Mouse (Mus musculus): Measurements from ENCODE around the gene Ceacam20. TPM values are rescaled to one million over a fixed set of nuclear protein-coding genes. Genes with fewer than 3 reads are reported as not detected.
"Not testable (repeated sequence)": the region's sequence is repeated elsewhere in the genome, so short reads cannot be mapped to it uniquely, and the experiment has no call there.

Gene Ceacam20
- polyA plus RNA-seq (2015; fragmentation: Nextera tagmentation; extraction: Ambion mirVana) = not detected in 2 replicates

- H3K27ac ChIP-seq (ENCODE audit: low read length) = no peak within 1 kb of the TSS
- H3K36me3 ChIP-seq (ENCODE audit: control insufficient read depth, insufficient read depth, low read length) = no peaks in the 10 kb centered on the region
- ATAC-seq (ENCODE audit: low read depth) = no peak
- no peaks in the 10 kb centered on the region for H3K27me3 ChIP-seq (ENCODE audit: control insufficient read depth, insufficient read depth, low read depth, low read length)
- H3K4me3 ChIP-seq (ENCODE audit: low read length) = no peak within 1 kb of the TSS
- 75% methylated on average over 7 of the region's 7 CpGs for WGBS
- no peak within 1 kb of the TSS for H3K4me2 ChIP-seq (ENCODE audit: low read depth, low read length)
- no peak within 1 kb of the TSS for H3K9ac ChIP-seq (ENCODE audit: low read length)
- no peaks in the 10 kb centered on the region for H3K4me1 ChIP-seq (replicated peaks; ENCODE audit: control insufficient read depth, insufficient read depth, low read length)
- no peaks in the 10 kb centered on the region for H3K9me3 ChIP-seq (ENCODE audit: control insufficient read depth, low read length)
These were observed at the start of gene Ceacam20 for GRCm38 (mm10) chr7:19964985-19965579. Gene Ceacam20, plus strand, starts transcription at chr7:19965412.

- 21% methylated on average over 4 of the region's 4 CpGs for WGBS
- H3K27ac ChIP-seq (ENCODE audit: low read length) = peak overlapping the region; percentile 5; the same call in 1 of the 2 replicates
- ATAC-seq (ENCODE audit: low read depth) = peak; percentile 13
These were observed 45.1 kb upstream of the Ceacam20 start for GRCm38 (mm10) chr7:19920166-19920505.

GRCm38 (mm10) chr7:19920506-19921261 lies 44.5 kb upstream of the Ceacam20 start, which contains the start of gene Pvr:
Gene Pvr, minus strand, starts transcription at chr7:19921160.
- H3K9ac ChIP-seq (ENCODE audit: low read length) = peak within 1 kb of the TSS; percentile 87
- under 1% methylated on average over 60 of the region's 60 CpGs for WGBS
- ATAC-seq (ENCODE audit: low read depth) = peak; percentile 93
- peak within 1 kb of the TSS; percentile 88 for H3K27ac ChIP-seq (ENCODE audit: low read length)
- no peaks in the 10 kb centered on the region for H3K9me3 ChIP-seq (ENCODE audit: control insufficient read depth, low read length)
- peaks cover 15% of the 10 kb centered on the region; the same call in 1 of the 2 replicates for H3K4me1 ChIP-seq (replicated peaks; ENCODE audit: control insufficient read depth, insufficient read depth, low read length)
- no peaks in the 10 kb centered on the region for H3K27me3 ChIP-seq (ENCODE audit: control insufficient read depth, insufficient read depth, low read depth, low read length)
- H3K4me3 ChIP-seq (ENCODE audit: low read length) = peak within 1 kb of the TSS; percentile 82
- H3K4me2 ChIP-seq (ENCODE audit: low read depth, low read length) = peak within 1 kb of the TSS; percentile 53
- peaks cover 22% of the 10 kb centered on the region for H3K36me3 ChIP-seq (ENCODE audit: control insufficient read depth, insufficient read depth, low read length)

More at GRCm38 (mm10) chr7:19920166-19920505, 45.1 kb upstream of the Ceacam20 start:
- Histone ChIP-seq H3K9ac (ENCODE audit: low read length) (peak overlapping the region; percentile 87), H3K9me3 (ENCODE audit: control insufficient read depth, low read length) (no peaks in the 10 kb centered on the region), H3K4me3 (ENCODE audit: low read length) (peak overlapping the region; percentile 82), H3K4me2 (ENCODE audit: low read depth, low read length) (peak overlapping the region; percentile 53), H3K27me3 (ENCODE audit: control insufficient read depth, insufficient read depth, low read depth, low read length) (no peaks in the 10 kb centered on the region), H3K36me3 (ENCODE audit: control insufficient read depth, insufficient read depth, low read length) (peaks cover 25% of the 10 kb centered on the region), H3K4me1 (replicated peaks; ENCODE audit: control insufficient read depth, insufficient read depth, low read length) (peaks cover 15% of the 10 kb centered on the region; the same call in 1 of the 2 replicates)

- no peak overlapping the region for H3K27ac ChIP-seq (ENCODE audit: low read length)
- no peak overlapping the region for H3K9ac ChIP-seq (ENCODE audit: low read length)
- ATAC-seq (ENCODE audit: low read depth) = no peak
- H3K4me1 ChIP-seq (replicated peaks; ENCODE audit: control insufficient read depth, insufficient read depth, low read length) = peaks cover 15% of the 10 kb centered on the region; the same call in 1 of the 2 replicates
- WGBS = 43% methylated on average over 2 of the region's 2 CpGs
- H3K4me2 ChIP-seq (ENCODE audit: low read depth, low read length) = no peak overlapping the region
- H3K36me3 ChIP-seq (ENCODE audit: control insufficient read depth, insufficient read depth, low read length) = peaks cover 3% of the 10 kb centered on the region; the same call in 1 of the 2 replicates
- H3K27me3 ChIP-seq (ENCODE audit: control insufficient read depth, insufficient read depth, low read depth, low read length) = no peaks in the 10 kb centered on the region
- H3K9me3 ChIP-seq (ENCODE audit: control insufficient read depth, low read length) = no peaks in the 10 kb centered on the region
- H3K4me3 ChIP-seq (ENCODE audit: low read length) = no peak overlapping the region
These were observed 41.9 kb upstream of the Ceacam20 start for GRCm38 (mm10) chr7:19923354-19923753.

- no peak overlapping the region for H3K4me3 ChIP-seq (ENCODE audit: low read length)
- no peaks in the 10 kb centered on the region for H3K9me3 ChIP-seq (ENCODE audit: control insufficient read depth, low read length)
- ATAC-seq (ENCODE audit: low read depth) = no peak
- WGBS = 11% methylated on average over 9 of the region's 15 CpGs
- H3K27me3 ChIP-seq (ENCODE audit: control insufficient read depth, insufficient read depth, low read depth, low read length) = no peaks in the 10 kb centered on the region
- H3K27ac ChIP-seq (ENCODE audit: low read length) = no peak overlapping the region
- no peak overlapping the region for H3K4me2 ChIP-seq (ENCODE audit: low read depth, low read length)
- H3K4me1 ChIP-seq (replicated peaks; ENCODE audit: control insufficient read depth, insufficient read depth, low read length) = peaks cover 15% of the 10 kb centered on the region; the same call in 1 of the 2 replicates
- no peak overlapping the region for H3K9ac ChIP-seq (ENCODE audit: low read length)
- no peaks in the 10 kb centered on the region for H3K36me3 ChIP-seq (ENCODE audit: control insufficient read depth, insufficient read depth, low read length)
These were observed 41.4 kb upstream of the Ceacam20 start for GRCm38 (mm10) chr7:19923797-19924196.

GRCm38 (mm10) chr7:19925376-19925775 lies 39.8 kb upstream of the Ceacam20 start:
- ATAC-seq (ENCODE audit: low read depth) = no peak
- 58% methylated on average over 1 of the region's 1 CpGs for WGBS
- H3K27ac ChIP-seq (ENCODE audit: low read length) = no peak overlapping the region
- no peaks in the 10 kb centered on the region for H3K36me3 ChIP-seq (ENCODE audit: control insufficient read depth, insufficient read depth, low read length)
- no peak overlapping the region for H3K4me3 ChIP-seq (ENCODE audit: low read length)
- no peak overlapping the region for H3K4me2 ChIP-seq (ENCODE audit: low read depth, low read length)
- H3K27me3 ChIP-seq (ENCODE audit: control insufficient read depth, insufficient read depth, low read depth, low read length) = no peaks in the 10 kb centered on the region
- H3K9ac ChIP-seq (ENCODE audit: low read length) = no peak overlapping the region
- 0 out of 2 replicates have a peak, but pooled peaks cover 6% of the 10 kb centered on the region for H3K4me1 ChIP-seq (replicated peaks; ENCODE audit: control insufficient read depth, insufficient read depth, low read length)
- no peaks in the 10 kb centered on the region for H3K9me3 ChIP-seq (ENCODE audit: control insufficient read depth, low read length)

- Histone ChIP-seq H3K9ac (ENCODE audit: low read length) (no peak overlapping the region), H3K4me2 (ENCODE audit: low read depth, low read length) (no peak overlapping the region), H3K27ac (ENCODE audit: low read length) (no peak overlapping the region), H3K4me1 (replicated peaks; ENCODE audit: control insufficient read depth, insufficient read depth, low read length) (peaks cover 4% of the 10 kb centered on the region), H3K9me3 (ENCODE audit: control insufficient read depth, low read length) (no peaks in the 10 kb centered on the region), H3K36me3 (ENCODE audit: control insufficient read depth, insufficient read depth, low read length) (no peaks in the 10 kb centered on the region), H3K4me3 (ENCODE audit: low read length) (no peak overlapping the region), H3K27me3 (ENCODE audit: control insufficient read depth, insufficient read depth, low read depth, low read length) (no peaks in the 10 kb centered on the region)
- ATAC-seq (ENCODE audit: low read depth) = no peak
- WGBS = 37% methylated on average over 2 of the region's 2 CpGs
These were observed 38.2 kb upstream of the Ceacam20 start for GRCm38 (mm10) chr7:19926849-19927480.

- Histone ChIP-seq H3K27ac (ENCODE audit: low read length) (no peak overlapping the region), H3K4me1 (replicated peaks; ENCODE audit: control insufficient read depth, insufficient read depth, low read length) (peaks cover 16% of the 10 kb centered on the region), H3K4me3 (ENCODE audit: low read length) (no peak overlapping the region), H3K9ac (ENCODE audit: low read length) (no peak overlapping the region), H3K9me3 (ENCODE audit: control insufficient read depth, low read length) (no peaks in the 10 kb centered on the region), H3K36me3 (ENCODE audit: control insufficient read depth, insufficient read depth, low read length) (no peaks in the 10 kb centered on the region), H3K4me2 (ENCODE audit: low read depth, low read length) (no peak overlapping the region), H3K27me3 (ENCODE audit: control insufficient read depth, insufficient read depth, low read depth, low read length) (no peaks in the 10 kb centered on the region)
- ATAC-seq (ENCODE audit: low read depth) = no peak
- WGBS = 73% methylated on average over 5 of the region's 5 CpGs
These were observed 36.7 kb upstream of the Ceacam20 start for GRCm38 (mm10) chr7:19928486-19928885.

GRCm38 (mm10) chr7:19930481-19930880 lies 34.7 kb upstream of the Ceacam20 start:
- not testable (repeated sequence) for H3K4me3 ChIP-seq (ENCODE audit: low read length); H3K27me3 ChIP-seq (ENCODE audit: control insufficient read depth, insufficient read depth, low read depth, low read length); H3K4me2 ChIP-seq (ENCODE audit: low read depth, low read length); H3K9ac ChIP-seq (ENCODE audit: low read length); H3K9me3 ChIP-seq (ENCODE audit: control insufficient read depth, low read length); H3K36me3 ChIP-seq (ENCODE audit: control insufficient read depth, insufficient read depth, low read length)
- Histone ChIP-seq H3K4me1 (replicated peaks; ENCODE audit: control insufficient read depth, insufficient read depth, low read length) (peaks cover 22% of the 10 kb centered on the region), H3K27ac (ENCODE audit: low read length) (peak overlapping the region; percentile 15; the same call in 1 of the 2 replicates)
- WGBS = 59% methylated on average over 6 of the region's 6 CpGs
- ATAC-seq (ENCODE audit: low read depth) = peak; percentile 54
